Mouse (Mus musculus) heart, adult 2 months (tissue): ENCODE measurements at regions not wholly inside any gene's neighbourhood (a gene's known extent, or its start where the extent isn't known, plus 50 kb on each side); places are given as distances from the start of the nearest gene placed in this dataset.

Source experiments
- DNase-seq, 2 experiments: peaks; one replicate each; pipeline ENCODE4 v3.0.0; 2021
- H3K27ac ChIP-seq: fragments of 200-600 bp; 2 replicates; pipeline ENCODE4 v1.8.1; 2022
- H3K27me3 ChIP-seq: fragments of 200-500 bp; 2 replicates; pipeline ENCODE4 v1.6.1; 2012; ENCODE audit warnings: mild to moderate bottlenecking, low read length, inconsistent platforms, mixed read lengths; ENCODE audit not compliant: control insufficient read depth, insufficient read depth
- H3K36me3 ChIP-seq: fragments of 200-500 bp; 2 replicates; pipeline ENCODE4 v1.6.1; 2012; ENCODE audit warnings: low read length, inconsistent platforms; ENCODE audit not compliant: control insufficient read depth, insufficient read depth
- H3K4me1 ChIP-seq: fragments of 200-500 bp; 2 replicates; pipeline ENCODE4 v1.6.1; 2011; ENCODE audit warnings: low read length; ENCODE audit not compliant: control insufficient read depth, insufficient read depth
- H3K4me3 ChIP-seq: fragments of 200-600 bp; 2 replicates; pipeline ENCODE4 v1.8.1; 2022
- H3K79me2 ChIP-seq: fragments of 200-500 bp; replicated peaks from 2 replicates; pipeline ENCODE4 v1.6.1; 2012; ENCODE audit warnings: mild to moderate bottlenecking, inconsistent platforms, low read length, moderate library complexity, mixed read lengths; ENCODE audit not compliant: control insufficient read depth, insufficient read depth
- H3K9ac ChIP-seq: fragments of 200-500 bp; 2 replicates; pipeline ENCODE4 v1.6.1; 2012; ENCODE audit warnings: low read depth, mild to moderate bottlenecking, control low read depth, inconsistent platforms, low read length, mixed read lengths
- CTCF ChIP-seq: fragments of 200-600 bp; IDR thresholded peaks from 2 replicates; pipeline ENCODE4 v1.8.1; 2022; ENCODE audit warnings: antibody characterized with exemption, mild to moderate bottlenecking, moderate library complexity
- EP300 ChIP-seq: fragments of 200-500 bp; IDR thresholded peaks from 2 replicates; pipeline ENCODE4 v1.6.1; 2011; ENCODE audit warnings: low read depth, low read length, control low read depth; ENCODE audit not compliant: insufficient read depth
- POLR2A ChIP-seq: fragments of 200-500 bp; IDR thresholded peaks from 2 replicates; pipeline ENCODE4 v1.6.1; 2011; ENCODE audit warnings: mild to moderate bottlenecking, low read depth, low read length, control low read depth; ENCODE audit not compliant: insufficient read depth
- WGBS: fragments of 180-500 bp; shearing (Covaris S2); methylation state at CpG from one replicate; pipeline ENCODE4 v1.1.7; 2018; 5-methylcytosine and 5-hydroxymethylcytosine counted together
- intact Hi-C: fragments of 180-260 bp; cut with DNase I; formaldehyde crosslinking; loops from one replicate; pipeline ENCODE4 v1.15.1; 2025

- Histone ChIP-seq H3K4me3 (no peak overlapping the region), H3K4me1 (no peaks in the 10 kb centered on the region), H3K27ac (no peak overlapping the region), H3K9ac (no peak overlapping the region), H3K27me3 (no peaks in the 10 kb centered on the region), H3K79me2 (no peaks in the 10 kb centered on the region), H3K36me3 (no peaks in the 10 kb centered on the region)
- no peak for DNase-seq
- intact Hi-C loops = no loop called here
- no peak for TF ChIP-seq CTCF
- no peak for TF ChIP-seq EP300
- no peak for TF ChIP-seq POLR2A
- 89% methylated on average over 3 of the region's 3 CpGs for WGBS
Measured at GRCm38 (mm10) chr16:85629738-85630137, 76.5 kb upstream of the Cyyr1 start.

- no peak overlapping the region for H3K9ac ChIP-seq
- no peaks in the 10 kb centered on the region for H3K27me3 ChIP-seq
- DNase-seq = no peak
- H3K4me1 ChIP-seq = no peaks in the 10 kb centered on the region
- TF ChIP-seq POLR2A (no peak), CTCF (no peak), EP300 (no peak)
- no peak overlapping the region for H3K27ac ChIP-seq
- intact Hi-C loops = no loop called here
- H3K79me2 ChIP-seq = no peaks in the 10 kb centered on the region
- no peaks in the 10 kb centered on the region for H3K36me3 ChIP-seq
- 79% methylated on average over 8 of the region's 8 CpGs for WGBS
- H3K4me3 ChIP-seq = no peak overlapping the region
Measured at GRCm38 (mm10) chr16:85624505-85624904, 71.3 kb upstream of the Cyyr1 start.

- Histone ChIP-seq H3K9ac (no peak overlapping the region), H3K4me3 (no peak overlapping the region)
Measured at GRCm38 (mm10) chr16:85604089-85604488, 50.9 kb upstream of the Cyyr1 start.

More at GRCm38 (mm10) chr16:85604089-85604488, 50.9 kb upstream of the Cyyr1 start:
- Histone ChIP-seq H3K4me1 (no peaks in the 10 kb centered on the region), H3K36me3 (no peaks in the 10 kb centered on the region), H3K27me3 (0 out of 2 replicates have a peak, but pooled peaks cover 2% of the 10 kb centered on the region), H3K27ac (no peak overlapping the region), H3K79me2 (no peaks in the 10 kb centered on the region)
- TF ChIP-seq POLR2A (no peak), CTCF (no peak), EP300 (no peak)
- WGBS = 77% methylated on average over 2 of the region's 2 CpGs
- no peak for DNase-seq
- intact Hi-C loops = no loop called here
